Mouse (Mus musculus): ENCODE data around the gene Ttc25. TPM values are rescaled to one million over a fixed set of nuclear protein-coding genes. Genes with fewer than 3 reads are reported as not detected.

Ttc25 gene
- polyA plus RNA-seq, 1 experiment from 2014 or later, result 0.77 TPM

GRCm38 (mm10) chr11:100570430-100571201, 25.2 kb downstream of the Ttc25 start:
- Histone ChIP-seq H3K27ac (ENCODE audit: poor library complexity, severe bottlenecking) (no peak overlapping the region), H3K9me3 (replicated peaks) (0 out of 2 replicates have a peak, but pooled peaks cover 1% of the 10 kb centered on the region), H3K27me3 (replicated peaks) (peaks cover 15% of the 10 kb centered on the region), H3K9ac (no peak overlapping the region), H3K4me1 (replicated peaks) (peaks cover 14% of the 10 kb centered on the region), H3K4me3 (peak overlapping the region; percentile 16), H3K4me2 (peak overlapping the region; percentile 60), H3K36me3 (no peaks in the 10 kb centered on the region)
- ATAC-seq (ENCODE audit: insufficient number of reproducible peaks, low FRiP score), result no peak; the same call in 1 of the 2 replicates
- WGBS, result 14% methylated on average over 8 of the region's 8 CpGs

- ATAC-seq (ENCODE audit: insufficient number of reproducible peaks, low FRiP score), result no peak
- Histone ChIP-seq H3K27me3 (replicated peaks) (peaks cover 15% of the 10 kb centered on the region), H3K4me3 (peak overlapping the region; percentile 16), H3K4me2 (peak overlapping the region; percentile 60), H3K9me3 (replicated peaks) (no peaks in the 10 kb centered on the region), H3K4me1 (replicated peaks) (peaks cover 17% of the 10 kb centered on the region), H3K27ac (ENCODE audit: poor library complexity, severe bottlenecking) (no peak overlapping the region), H3K9ac (peak overlapping the region; percentile 14; the same call in 1 of the 2 replicates), H3K36me3 (no peaks in the 10 kb centered on the region)
- 6% methylated on average over 16 of the region's 16 CpGs for WGBS
Observed at GRCm38 (mm10) chr11:100571202-100571567, 25.8 kb downstream of the Ttc25 start.

GRCm38 (mm10) chr11:100574188-100574587, 28.8 kb downstream of the Ttc25 start:
- WGBS, result 83% methylated on average over 3 of the region's 3 CpGs
- Histone ChIP-seq H3K4me2 (peak overlapping the region; percentile 82), H3K27ac (ENCODE audit: poor library complexity, severe bottlenecking) (no peak overlapping the region), H3K27me3 (replicated peaks) (peaks cover 10% of the 10 kb centered on the region), H3K4me3 (peak overlapping the region; percentile 75; the same call in 1 of the 2 replicates), H3K36me3 (peaks cover 13% of the 10 kb centered on the region), H3K9ac (no peak overlapping the region), H3K4me1 (replicated peaks) (peaks cover 17% of the 10 kb centered on the region), H3K9me3 (replicated peaks) (no peaks in the 10 kb centered on the region)
- ATAC-seq (ENCODE audit: insufficient number of reproducible peaks, low FRiP score), result no peak

GRCm38 (mm10) chr11:100574708-100575483, 29.5 kb downstream of the Ttc25 start, which contains the start of gene Cnp:
Cnp (plus strand) TSS chr11:100574904.
- peak within 1 kb of the TSS; percentile 31; the same call in 1 of the 2 replicates for H3K27ac ChIP-seq (ENCODE audit: poor library complexity, severe bottlenecking)
- H3K9me3 ChIP-seq (replicated peaks), result no peaks in the 10 kb centered on the region
- peak within 1 kb of the TSS; percentile 75 for H3K4me3 ChIP-seq
- peaks cover 20% of the 10 kb centered on the region for H3K36me3 ChIP-seq
- peak within 1 kb of the TSS; percentile 82 for H3K4me2 ChIP-seq
- H3K27me3 ChIP-seq (replicated peaks), result peaks cover 10% of the 10 kb centered on the region
- ATAC-seq (ENCODE audit: insufficient number of reproducible peaks, low FRiP score), result peak; percentile 83
- H3K9ac ChIP-seq, result peak within 1 kb of the TSS; percentile 74
- peaks cover 17% of the 10 kb centered on the region for H3K4me1 ChIP-seq (replicated peaks)
- WGBS, result 2% methylated on average over 47 of the region's 47 CpGs

- no peak for ATAC-seq (ENCODE audit: insufficient number of reproducible peaks, low FRiP score)
- peak overlapping the region; percentile 75 for H3K4me3 ChIP-seq
- H3K4me1 ChIP-seq (replicated peaks), result peaks cover 17% of the 10 kb centered on the region
- H3K9ac ChIP-seq, result peak overlapping the region; percentile 74
- peaks cover 25% of the 10 kb centered on the region for H3K36me3 ChIP-seq
- 52% methylated on average over 2 of the region's 2 CpGs for WGBS
- H3K27me3 ChIP-seq (replicated peaks), result peaks cover 10% of the 10 kb centered on the region
- no peaks in the 10 kb centered on the region for H3K9me3 ChIP-seq (replicated peaks)
- H3K27ac ChIP-seq (ENCODE audit: poor library complexity, severe bottlenecking), result 0 out of 2 replicates have a peak overlapping the region, but pooled peaks have one; percentile 31
- H3K4me2 ChIP-seq, result peak overlapping the region; percentile 82
Observed at GRCm38 (mm10) chr11:100575484-100575855, 30.1 kb downstream of the Ttc25 start.

GRCm38 (mm10) chr11:100576256-100576655, 30.8 kb downstream of the Ttc25 start:
- Histone ChIP-seq H3K4me2 (no peak overlapping the region), H3K27ac (ENCODE audit: poor library complexity, severe bottlenecking) (no peak overlapping the region)
- ATAC-seq (ENCODE audit: insufficient number of reproducible peaks, low FRiP score), result no peak

GRCm38 (mm10) chr11:100577852-100578599, 32.6 kb downstream of the Ttc25 start:
- H3K36me3 ChIP-seq, result peaks cover 51% of the 10 kb centered on the region
- WGBS, result 80% methylated on average over 8 of the region's 8 CpGs
- no peaks in the 10 kb centered on the region for H3K9me3 ChIP-seq (replicated peaks)
- no peaks in the 10 kb centered on the region for H3K27me3 ChIP-seq (replicated peaks)
- no peak for ATAC-seq (ENCODE audit: insufficient number of reproducible peaks, low FRiP score)
- no peak overlapping the region for H3K4me3 ChIP-seq
- no peak overlapping the region for H3K27ac ChIP-seq (ENCODE audit: poor library complexity, severe bottlenecking)
- H3K4me1 ChIP-seq (replicated peaks), result peaks cover 19% of the 10 kb centered on the region
- H3K4me2 ChIP-seq, result no peak overlapping the region
- no peak overlapping the region for H3K9ac ChIP-seq

More at GRCm38 (mm10) chr11:100576256-100576655, 30.8 kb downstream of the Ttc25 start:
- H3K4me3 ChIP-seq, result no peak overlapping the region
- peaks cover 11% of the 10 kb centered on the region for H3K4me1 ChIP-seq (replicated peaks)
- peaks cover 33% of the 10 kb centered on the region for H3K36me3 ChIP-seq
- no peaks in the 10 kb centered on the region for H3K9me3 ChIP-seq (replicated peaks)
- no peak overlapping the region for H3K9ac ChIP-seq
- peaks cover 10% of the 10 kb centered on the region for H3K27me3 ChIP-seq (replicated peaks)
- WGBS, result 62% methylated on average over 21 of the region's 21 CpGs

- no peaks in the 10 kb centered on the region for H3K9me3 ChIP-seq (replicated peaks)
- no peak overlapping the region for H3K4me3 ChIP-seq
- WGBS, result 90% methylated on average over 9 of the region's 9 CpGs
- no peak overlapping the region for H3K4me2 ChIP-seq
- no peak for ATAC-seq (ENCODE audit: insufficient number of reproducible peaks, low FRiP score)
- no peaks in the 10 kb centered on the region for H3K27me3 ChIP-seq (replicated peaks)
- no peak overlapping the region for H3K9ac ChIP-seq
- no peak overlapping the region for H3K27ac ChIP-seq (ENCODE audit: poor library complexity, severe bottlenecking)
- peaks cover 63% of the 10 kb centered on the region for H3K36me3 ChIP-seq
- peaks cover 19% of the 10 kb centered on the region for H3K4me1 ChIP-seq (replicated peaks)
Observed at GRCm38 (mm10) chr11:100579116-100579799, 33.9 kb downstream of the Ttc25 start.

GRCm38 (mm10) chr11:100580275-100580674, 34.9 kb downstream of the Ttc25 start:
- Histone ChIP-seq H3K9me3 (replicated peaks) (no peaks in the 10 kb centered on the region), H3K27me3 (replicated peaks) (no peaks in the 10 kb centered on the region), H3K27ac (ENCODE audit: poor library complexity, severe bottlenecking) (no peak overlapping the region), H3K36me3 (peaks cover 73% of the 10 kb centered on the region), H3K4me1 (replicated peaks) (peaks cover 17% of the 10 kb centered on the region), H3K4me3 (no peak overlapping the region), H3K4me2 (no peak overlapping the region), H3K9ac (no peak overlapping the region)
- 91% methylated on average over 13 of the region's 13 CpGs for WGBS
- no peak for ATAC-seq (ENCODE audit: insufficient number of reproducible peaks, low FRiP score)

GRCm38 (mm10) chr11:100581756-100582155, 36.3 kb downstream of the Ttc25 start:
- Histone ChIP-seq H3K4me2 (no peak overlapping the region), H3K4me3 (no peak overlapping the region), H3K27me3 (replicated peaks) (no peaks in the 10 kb centered on the region), H3K9ac (no peak overlapping the region), H3K27ac (ENCODE audit: poor library complexity, severe bottlenecking) (0 out of 2 replicates have a peak overlapping the region, but pooled peaks have one; percentile 39), H3K9me3 (replicated peaks) (no peaks in the 10 kb centered on the region), H3K36me3 (peaks cover 88% of the 10 kb centered on the region), H3K4me1 (replicated peaks) (peaks cover 11% of the 10 kb centered on the region)
- ATAC-seq (ENCODE audit: insufficient number of reproducible peaks, low FRiP score), result 0 out of 2 replicates have a peak, but pooled peaks have one; percentile 12
- WGBS, result 49% methylated on average over 4 of the region's 4 CpGs
